14 mouse cellular contexts compared by ENCODE assay signal in genomic region chr7:101113410-101113809, GRCm38 (mm10). TPM values are rescaled to one million over a fixed set of nuclear protein-coding genes. Genes with fewer than 3 reads are reported as not detected.
A peak's percentile ranks its signal among the peaks of the same experiment; 100 is the strongest.
DNase-seq lines count a peak whose midpoint lies in the region; ATAC-seq lines count a peak whose summit lies in the region.
"Had no signal": no experiment of that assay in that cellular context is flagged by ENCODE, and none has a peak within 500 bp of the region (broad histone marks: within the 10 kb centered on the region; RNA-seq: fewer than 3 reads in every experiment).

No protein-coding gene starts in this region.

- intact Hi-C loops in heart, postnatal 10 days (cut with DNase I), result no loop called here

- ATAC-seq in monocyte, adult 5-6 weeks (replicated peaks; ENCODE audit: insufficient number of reproducible peaks, low FRiP score, low TSS enrichment, poor library complexity, severe bottlenecking), result 0 out of 2 replicates have a peak, but pooled peaks have one; percentile 19

- DNase-seq in 416B (ENCODE audit: low read depth) (peak; percentile 56), A20 (ENCODE audit: low read depth, low spot score) (peak; percentile 49), MEL-GATA-1-ER (ENCODE audit: extremely low read depth, low read depth) (peak; percentile 38)
- DNase-seq in yolk sac, embryonic 10.5 days (ENCODE audit: low spot score), result no peak
- no peak for DNase-seq in kidney, postnatal 4 days
- DNase-seq in heart, postnatal 10 days, result no peak
- DNase-seq: adrenal gland, postnatal 10 days; cerebellum, adult 2 months; gastrocnemius, adult 2 months; heart, postnatal 14 days; kidney, adult 11 months; liver, embryonic 13.5 days; retina, postnatal 1 day had no signal

RNA-seq across cellular contexts. Expression of gene Fchsd2, which starts 20.7 kb away (rescaled TPM):
- total RNA-seq in monocyte, adult 5-6 weeks (2017), result 36.7 to 58.4 TPM (median 47.7 TPM) in 3 replicates
- total RNA-seq in heart, postnatal 10 days (2021), result 10 to 100 TPM; 27.1 to 27.2 TPM

Comparison
In these comparisons a context has a peak if more than half of its experiments do, and no peak if none do; other contexts are left out.
1. DNase-seq: peak in 416B (single experiment), A20 (single experiment) and MEL-GATA-1-ER (single experiment); none in yolk sac, embryonic 10.5 days (single experiment), kidney, postnatal 4 days (0 of 2) and heart, postnatal 10 days (0 of 2).